Mouse (Mus musculus) common myeloid progenitor, adult 5-6 weeks (primary cell): ENCODE data around the gene Slc46a1. TPM values are rescaled to one million over a fixed set of nuclear protein-coding genes. Genes with fewer than 3 reads are reported as not detected.

Experiments
- ATAC-seq: replicated peaks from 2 replicates; pipeline ENCODE4 v1.8.0; 2016; ENCODE audit warnings: low read depth, mild to moderate bottlenecking, moderate TSS enrichment, inconsistent platforms; ENCODE audit not compliant: poor library complexity, severe bottlenecking
- total RNA-seq: library from RNA; stranded (forward); fragments of 200-1000, 187-1606 nt; gene quantifications from 2 replicates; pipeline ENCODE4 v1.2.3, GENCODE M21; 2017

Slc46a1 gene
- total RNA-seq, 1 experiment from 2014 or later = 2.7 TPM

- ATAC-seq = no peak
Observed at GRCm38 (mm10) chr11:78453675-78454074, 11.8 kb upstream of the Slc46a1 start.

- no peak for ATAC-seq
Observed at GRCm38 (mm10) chr11:78454276-78454675, 11.2 kb upstream of the Slc46a1 start.

GRCm38 (mm10) chr11:78455308-78455707 is 10.2 kb upstream of the Slc46a1 start:
- peak; percentile 82 for ATAC-seq

GRCm38 (mm10) chr11:78458740-78459139 is 6.8 kb upstream of the Slc46a1 start:
- 0 out of 2 replicates have a peak, but pooled peaks have one; percentile 57 for ATAC-seq

- no peak for ATAC-seq
Observed at GRCm38 (mm10) chr11:78461894-78462293, 3.6 kb upstream of the Slc46a1 start.

- no peak for ATAC-seq
Observed at GRCm38 (mm10) chr11:78462669-78463068, 2.8 kb upstream of the Slc46a1 start.

GRCm38 (mm10) chr11:78463286-78464036 is 2.0 kb upstream of the Slc46a1 start:
- no peak for ATAC-seq

- no peak for ATAC-seq
Observed at GRCm38 (mm10) chr11:78465116-78465515, 381 bp upstream of the Slc46a1 start.

GRCm38 (mm10) chr11:78466242-78466912 is 880 bp downstream of the Slc46a1 start:
- no peak for ATAC-seq

- no peak for ATAC-seq
Observed at GRCm38 (mm10) chr11:78467515-78467914, 2.0 kb downstream of the Slc46a1 start.

- no peak for ATAC-seq
Observed at GRCm38 (mm10) chr11:78467932-78468331, 2.4 kb downstream of the Slc46a1 start.

GRCm38 (mm10) chr11:78471326-78472103 is 6.0 kb downstream of the Slc46a1 start:
- no peak for ATAC-seq

- ATAC-seq = peak; percentile 69
Observed at GRCm38 (mm10) chr11:78475289-78475688, 9.8 kb downstream of the Slc46a1 start.

- ATAC-seq = no peak
Observed at GRCm38 (mm10) chr11:78483639-78484038, 18.1 kb downstream of the Slc46a1 start.

- ATAC-seq = peak; percentile 86
Observed at GRCm38 (mm10) chr11:78488168-78488567, 22.7 kb downstream of the Slc46a1 start.

GRCm38 (mm10) chr11:78490781-78491241 is 25.3 kb downstream of the Slc46a1 start:
- peak; percentile 46 for ATAC-seq

- ATAC-seq = peak; percentile 24; the same call in 1 of the 2 replicates
Observed at GRCm38 (mm10) chr11:78495904-78496303, 30.4 kb downstream of the Slc46a1 start.

- no peak for ATAC-seq
Observed at GRCm38 (mm10) chr11:78497071-78497541, 31.6 kb downstream of the Slc46a1 start.

GRCm38 (mm10) chr11:78497544-78498522 is 32.3 kb downstream of the Slc46a1 start, which contains the start of gene Sarm1:
Gene Sarm1, minus strand, starts transcription at chr11:78497754.
- ATAC-seq = peak; percentile 96
